Mouse (Mus musculus): Measurements from ENCODE around the gene Kcng1. TPM values are rescaled to one million over a fixed set of nuclear protein-coding genes. Genes with fewer than 3 reads are reported as not detected.

The Kcng1 gene
- 0.03 TPM in 1 of 2 replicates, not detected in the other for polyA plus RNA-seq (2012; ENCODE audit: insufficient read depth, low replicate concordance)

DNA sequence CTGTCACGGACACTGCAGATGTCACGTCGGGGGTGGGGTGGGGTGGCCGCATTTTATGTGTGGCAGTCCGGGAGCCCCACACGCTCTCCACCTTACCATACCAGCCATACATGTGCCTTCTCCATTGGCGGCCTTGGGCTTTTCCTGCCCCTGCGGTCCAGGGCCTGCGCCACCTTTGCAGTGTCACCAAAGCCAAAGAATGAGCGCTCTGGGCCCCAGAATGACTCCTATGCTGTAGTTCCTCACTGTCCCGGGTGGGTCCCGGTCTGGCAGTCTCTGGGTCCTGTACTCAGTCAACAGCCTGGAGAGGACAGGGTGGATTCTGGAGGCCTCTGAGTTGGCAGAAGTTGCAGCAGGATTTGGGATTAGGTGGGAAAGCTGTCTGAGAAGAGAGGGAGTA lies at the start of gene Kcng1:
Kcng1 (minus strand) TSS at position 155 of the 400 bp plus-strand sequence.
- Histone ChIP-seq H3K27me3 (replicated peaks) (peaks cover 91% of the 10 kb centered on the region), H3K4me3 (replicated peaks) (peak within 1 kb of the TSS; percentile 89), H3K4me1 (peaks cover 15% of the 10 kb centered on the region), H3K36me3 (replicated peaks; ENCODE audit: low read length) (no peaks in the 10 kb centered on the region), H3K9me3 (peaks cover 35% of the 10 kb centered on the region)
- TF ChIP-seq GATA1 (IDR thresholded peaks at IDR 0.05; ENCODE audit: borderline replicate concordance, low read length) (no peak), FLI1 (IDR thresholded peaks at IDR 0.05; ENCODE audit: low read length) (no peak)

DNA sequence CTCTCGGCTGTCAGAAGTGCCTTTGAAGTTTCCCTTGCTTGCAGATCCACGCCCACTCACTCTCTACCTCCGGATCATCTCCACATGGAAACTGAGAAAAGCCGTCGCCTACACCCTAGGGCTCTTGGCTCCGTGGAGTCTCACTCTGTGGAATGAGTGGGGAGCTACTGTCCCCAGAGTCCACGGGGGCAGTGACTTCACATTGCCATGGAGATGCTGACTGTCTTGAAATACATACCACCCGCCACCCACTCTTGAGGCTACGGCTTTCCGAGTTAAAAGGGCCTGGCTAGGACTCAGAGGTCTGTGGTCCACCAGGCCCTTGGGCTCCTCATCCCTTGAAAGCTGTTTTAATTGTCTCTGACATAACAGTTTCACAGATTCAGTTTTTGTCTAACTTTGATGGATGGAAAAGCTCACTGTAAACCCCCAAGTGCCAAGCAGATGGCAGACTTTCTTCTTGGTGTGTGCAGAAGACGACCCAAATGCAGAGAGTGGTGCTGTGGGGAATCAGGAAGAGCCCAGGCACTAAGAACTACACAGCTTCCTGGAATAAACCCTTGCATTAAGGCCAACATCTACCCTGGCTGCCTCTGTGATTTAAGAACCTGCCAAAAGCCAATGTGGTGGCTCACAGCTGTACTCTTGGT lies 49.0 kb upstream of the Kcng1 start:
- TF ChIP-seq GATA1 (IDR thresholded peaks at IDR 0.05; ENCODE audit: borderline replicate concordance, low read length): no peak
- no peaks in the 10 kb centered on the region for H3K9me3 ChIP-seq
- no peaks in the 10 kb centered on the region for H3K36me3 ChIP-seq (replicated peaks; ENCODE audit: low read length)
- H3K4me3 ChIP-seq (replicated peaks): no peak overlapping the region
- H3K4me1 ChIP-seq: peaks cover 11% of the 10 kb centered on the region
- H3K27me3 ChIP-seq (replicated peaks): peaks cover 46% of the 10 kb centered on the region

DNA sequence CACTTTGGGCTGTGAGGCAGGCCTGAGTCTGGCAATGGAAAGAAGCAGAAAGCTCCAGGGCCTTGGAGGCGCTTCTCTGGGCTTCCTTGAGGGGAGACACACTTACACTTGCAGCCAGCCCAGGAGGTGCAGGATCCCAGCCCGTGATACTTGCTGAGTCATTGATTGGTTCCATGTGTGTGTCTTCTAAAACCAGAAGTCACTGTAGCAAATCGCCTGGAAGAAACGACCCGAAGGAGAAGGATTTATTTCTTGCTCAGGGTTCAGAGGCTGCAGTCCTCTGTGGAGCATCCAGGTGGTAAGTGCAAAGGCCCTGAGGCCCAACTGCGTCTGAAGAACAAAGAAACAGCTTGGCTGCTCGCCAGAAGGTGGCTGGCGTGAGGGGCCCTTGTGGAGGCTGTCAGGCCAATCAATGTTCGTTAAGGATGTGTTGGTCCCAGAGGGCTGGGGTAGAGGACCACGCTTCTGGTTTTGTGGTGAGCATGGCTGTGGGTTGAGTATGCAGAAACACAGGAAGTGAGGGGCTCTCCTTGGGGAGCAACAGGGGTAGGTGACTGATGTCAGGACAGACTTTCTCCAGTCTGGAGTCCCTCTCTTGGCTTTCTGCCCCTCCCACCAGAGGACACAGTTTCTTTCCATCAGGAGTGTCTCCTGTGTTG lies 40.3 kb upstream of the Kcng1 start:
- H3K4me3 ChIP-seq (replicated peaks): no peak overlapping the region
- no peak for TF ChIP-seq GATA1 (IDR thresholded peaks at IDR 0.05; ENCODE audit: borderline replicate concordance, low read length)
- no peak for TF ChIP-seq FLI1 (IDR thresholded peaks at IDR 0.05; ENCODE audit: low read length)
- peaks cover 20% of the 10 kb centered on the region for H3K4me1 ChIP-seq
- peaks cover 66% of the 10 kb centered on the region for H3K27me3 ChIP-seq (replicated peaks)
- peaks cover 21% of the 10 kb centered on the region for H3K9me3 ChIP-seq
- H3K36me3 ChIP-seq (replicated peaks; ENCODE audit: low read length): no peaks in the 10 kb centered on the region

DNA sequence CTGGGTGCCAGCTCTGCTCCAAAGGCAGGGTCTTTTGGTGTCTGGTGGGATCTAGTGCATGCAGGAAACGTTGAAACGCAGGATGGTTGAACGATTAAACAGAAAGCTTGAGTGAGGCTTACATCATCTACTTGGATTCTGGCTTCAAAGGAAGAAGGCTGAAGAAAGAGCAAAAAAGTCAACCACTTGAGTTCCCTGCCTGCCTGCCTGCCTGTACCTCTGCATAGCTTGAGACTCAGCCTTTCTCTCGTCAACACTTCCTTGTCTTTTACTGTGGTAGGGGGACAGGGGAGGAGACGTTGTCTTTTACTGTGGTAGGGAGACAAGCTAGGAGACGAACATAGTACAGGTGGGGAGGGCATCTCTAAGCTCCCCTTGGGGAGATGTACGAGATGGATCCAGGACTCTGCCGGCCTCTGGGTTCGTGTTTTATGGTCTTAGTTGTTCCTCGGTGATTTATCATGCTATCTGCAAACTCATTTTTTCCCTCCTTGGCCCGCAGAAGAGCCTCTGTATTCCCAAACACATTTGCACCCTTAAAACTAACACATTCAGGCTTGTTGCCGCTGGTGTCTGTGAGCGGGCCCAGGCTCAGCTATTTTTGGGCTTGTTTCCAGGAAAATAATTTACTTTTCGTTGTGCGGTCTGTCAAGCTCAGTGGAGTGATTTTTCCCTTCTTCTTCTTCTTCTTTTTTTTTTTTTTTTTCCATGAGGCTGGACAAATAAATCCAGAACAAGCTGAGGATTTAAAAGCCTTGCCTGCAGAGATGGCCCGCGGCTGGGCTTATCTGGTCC lies 39.0 kb upstream of the Kcng1 start:
- TF ChIP-seq FLI1 (IDR thresholded peaks at IDR 0.05; ENCODE audit: low read length): no peak
- no peak for TF ChIP-seq GATA1 (IDR thresholded peaks at IDR 0.05; ENCODE audit: borderline replicate concordance, low read length)
- Histone ChIP-seq H3K27me3 (replicated peaks) (peaks cover 71% of the 10 kb centered on the region), H3K36me3 (replicated peaks; ENCODE audit: low read length) (no peaks in the 10 kb centered on the region), H3K4me1 (peaks cover 20% of the 10 kb centered on the region), H3K4me3 (replicated peaks) (no peak overlapping the region), H3K9me3 (peaks cover 21% of the 10 kb centered on the region)

DNA sequence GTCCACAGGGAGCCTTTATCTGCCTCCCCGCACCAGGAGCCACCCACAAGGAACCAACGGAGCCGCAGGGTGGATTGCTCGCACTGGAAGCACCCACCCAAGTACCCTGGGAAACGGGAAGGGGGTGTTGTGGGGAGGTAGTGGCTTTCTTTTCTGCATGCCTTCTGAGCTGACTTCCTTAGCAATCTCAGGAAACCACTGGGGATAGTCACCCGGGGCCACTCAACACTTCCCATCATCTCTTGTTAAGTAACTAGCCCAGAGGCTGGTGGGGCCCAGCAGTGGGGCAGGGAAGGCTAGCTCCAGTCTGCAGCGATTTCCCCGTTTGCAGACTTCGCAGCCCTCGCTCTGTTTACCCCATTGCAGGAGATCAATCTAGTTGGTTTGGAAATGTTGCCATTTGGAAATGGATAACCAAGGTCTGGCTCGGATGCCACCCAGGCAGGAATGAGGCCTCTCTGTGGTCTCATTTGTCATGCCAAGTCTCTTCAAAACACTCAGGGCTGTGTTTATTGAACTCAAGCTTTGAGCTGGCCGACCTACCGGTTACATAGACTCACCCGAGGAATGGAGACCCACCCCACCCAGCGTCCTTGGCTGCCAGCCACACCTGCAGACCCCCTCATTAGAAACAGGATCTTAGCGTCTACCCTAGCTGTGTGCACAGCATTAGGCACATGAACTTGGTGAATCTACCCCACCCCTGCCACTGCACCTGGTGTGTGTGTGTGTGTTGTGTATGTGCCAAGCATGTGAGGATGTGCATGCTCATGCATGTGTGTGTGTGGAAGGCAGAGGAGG lies 33.3 kb upstream of the Kcng1 start:
- Histone ChIP-seq H3K27me3 (replicated peaks) (peaks cover 61% of the 10 kb centered on the region), H3K9me3 (no peaks in the 10 kb centered on the region), H3K36me3 (replicated peaks; ENCODE audit: low read length) (no peaks in the 10 kb centered on the region), H3K4me3 (replicated peaks) (peak overlapping the region; percentile 73), H3K4me1 (peaks cover 12% of the 10 kb centered on the region)
- TF ChIP-seq GATA1 (IDR thresholded peaks at IDR 0.05; ENCODE audit: borderline replicate concordance, low read length) (no peak), FLI1 (IDR thresholded peaks at IDR 0.05; ENCODE audit: low read length) (no peak)

DNA sequence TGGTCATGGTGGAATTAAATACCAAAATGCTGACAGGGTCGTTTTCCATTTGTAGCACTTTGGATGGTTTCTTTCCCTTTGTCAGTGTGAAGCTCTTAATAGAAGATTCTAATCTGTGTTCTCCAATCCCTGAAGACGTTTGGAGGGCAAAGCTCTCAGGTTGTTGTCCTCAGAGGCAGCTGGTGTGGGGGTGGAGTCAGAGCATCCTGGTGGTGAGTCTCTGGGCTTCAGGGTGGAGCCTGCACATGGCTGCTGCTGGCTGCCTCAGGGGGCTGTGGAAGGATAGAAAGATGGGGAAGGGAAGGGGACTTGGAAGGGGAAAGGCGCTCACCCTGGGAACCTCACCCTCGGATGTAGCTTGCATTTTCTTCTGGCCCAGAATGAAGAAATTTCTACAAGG lies 31.0 kb upstream of the Kcng1 start:
- peaks cover 57% of the 10 kb centered on the region for H3K27me3 ChIP-seq (replicated peaks)
- TF ChIP-seq FLI1 (IDR thresholded peaks at IDR 0.05; ENCODE audit: low read length) (no peak), GATA1 (IDR thresholded peaks at IDR 0.05; ENCODE audit: borderline replicate concordance, low read length) (no peak)

DNA sequence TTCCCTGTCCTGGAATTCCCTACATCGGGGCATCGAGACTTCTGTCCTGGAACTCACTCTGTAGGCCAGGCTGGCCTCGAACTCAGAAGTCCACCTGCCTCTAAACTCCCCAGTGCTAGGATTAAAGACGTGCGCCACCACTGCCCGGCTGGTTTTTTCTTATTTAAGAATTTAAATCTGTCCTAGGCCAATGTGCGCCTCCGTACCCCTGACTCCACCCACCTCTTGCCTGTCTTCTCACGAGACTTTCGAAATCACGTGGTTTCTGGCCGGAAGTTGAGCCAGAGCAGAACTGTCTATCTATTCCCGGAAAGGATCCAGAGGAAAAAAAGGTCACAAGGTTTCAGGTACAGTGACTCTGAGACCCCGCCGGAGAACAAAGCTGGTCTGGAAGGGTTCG lies 29.5 kb upstream of the Kcng1 start:
- Histone ChIP-seq H3K27me3 (replicated peaks) (peaks cover 53% of the 10 kb centered on the region), H3K9me3 (no peaks in the 10 kb centered on the region), H3K36me3 (replicated peaks; ENCODE audit: low read length) (no peaks in the 10 kb centered on the region), H3K4me3 (replicated peaks) (no peak overlapping the region), H3K4me1 (peaks cover 17% of the 10 kb centered on the region)
- TF ChIP-seq GATA1 (IDR thresholded peaks at IDR 0.05; ENCODE audit: borderline replicate concordance, low read length) (no peak), FLI1 (IDR thresholded peaks at IDR 0.05; ENCODE audit: low read length) (no peak)

More for the DNA sequence above, 31.0 kb upstream of the Kcng1 start:
- no peaks in the 10 kb centered on the region for H3K9me3 ChIP-seq
- no peaks in the 10 kb centered on the region for H3K36me3 ChIP-seq (replicated peaks; ENCODE audit: low read length)
- H3K4me3 ChIP-seq (replicated peaks): no peak overlapping the region
- peaks cover 17% of the 10 kb centered on the region for H3K4me1 ChIP-seq

DNA sequence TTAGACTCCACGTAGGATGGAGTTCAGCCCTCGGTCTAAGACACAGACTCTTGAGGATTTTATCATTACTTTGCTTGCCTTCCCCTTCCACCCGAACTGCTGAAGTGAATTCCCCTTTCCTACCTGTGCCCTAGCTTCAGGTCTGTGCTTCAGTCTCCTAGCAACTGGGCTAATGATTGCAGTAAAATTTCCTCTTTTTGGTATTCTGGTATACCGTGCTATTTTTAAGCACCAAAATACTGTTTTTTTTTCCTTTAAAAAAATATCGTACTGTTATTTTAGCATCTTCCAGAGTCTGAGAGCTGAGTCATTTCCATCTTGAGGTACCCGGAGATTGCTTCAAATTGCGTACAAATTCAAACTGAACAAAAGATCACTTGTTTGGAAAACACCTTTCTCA lies 27.4 kb upstream of the Kcng1 start:
- H3K36me3 ChIP-seq (replicated peaks; ENCODE audit: low read length): no peaks in the 10 kb centered on the region
- H3K4me1 ChIP-seq: peaks cover 5% of the 10 kb centered on the region; the same call in 1 of the 2 replicates
- TF ChIP-seq GATA1 (IDR thresholded peaks at IDR 0.05; ENCODE audit: borderline replicate concordance, low read length) (no peak), FLI1 (IDR thresholded peaks at IDR 0.05; ENCODE audit: low read length) (no peak)
- H3K27me3 ChIP-seq (replicated peaks): peaks cover 47% of the 10 kb centered on the region
- H3K4me3 ChIP-seq (replicated peaks): no peak overlapping the region
- H3K9me3 ChIP-seq: no peaks in the 10 kb centered on the region

DNA sequence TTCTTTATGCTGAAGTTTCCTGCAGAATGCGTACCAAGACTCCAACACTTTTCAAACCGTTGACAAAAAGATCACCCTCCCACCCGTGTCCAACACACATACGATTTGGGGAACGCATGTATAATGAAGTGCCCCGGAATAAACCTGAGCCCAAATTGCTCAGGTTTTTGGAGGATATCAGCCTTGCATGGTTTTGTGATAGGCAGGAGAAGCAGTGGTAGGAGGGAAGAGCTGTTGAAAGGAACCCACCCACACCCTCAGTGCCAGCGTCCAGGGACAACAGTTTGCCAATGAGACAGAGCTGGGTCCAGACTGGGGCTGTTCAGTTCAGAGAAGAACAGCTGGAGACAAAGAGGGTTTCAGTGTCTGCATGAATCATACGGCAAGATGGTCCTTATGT lies 18.1 kb upstream of the Kcng1 start:
- no peak for TF ChIP-seq FLI1 (IDR thresholded peaks at IDR 0.05; ENCODE audit: low read length)
- TF ChIP-seq GATA1 (IDR thresholded peaks at IDR 0.05; ENCODE audit: borderline replicate concordance, low read length): no peak
- Histone ChIP-seq H3K36me3 (replicated peaks; ENCODE audit: low read length) (no peaks in the 10 kb centered on the region), H3K27me3 (replicated peaks) (peaks cover 76% of the 10 kb centered on the region), H3K4me1 (peaks cover 6% of the 10 kb centered on the region), H3K9me3 (peaks cover 17% of the 10 kb centered on the region), H3K4me3 (replicated peaks) (no peak overlapping the region)

Data from megakaryocyte, embryonic 14.5 days (primary cell).